Mouse (Mus musculus) MEL (cell line): ENCODE measurements around the gene Lrrc25. TPM values are rescaled to one million over a fixed set of nuclear protein-coding genes. Genes with fewer than 3 reads are reported as not detected.

ENCODE experiments used
- DNase-seq: peaks from one replicate; pipeline ENCODE4 v3.0.0; 2011; ENCODE audit warnings: low read depth, low spot score
- H3K27ac ChIP-seq: 2 replicates; pipeline ENCODE4 v1.5.1; 2012; ENCODE audit warnings: low read depth, mild to moderate bottlenecking, control low read depth, low read length, moderate library complexity; ENCODE audit not compliant: control insufficient read depth
- H3K27me3 ChIP-seq, 2 experiments: fragments of 150-350 bp in 1 of 2; sonication (generic) in 1 of 2; 2 replicates each; pipeline ENCODE4 v1.6.1; 2012; ENCODE audit warnings: low read length in 2 of 2, mild to moderate bottlenecking in 2 of 2, improper control_type of control experiment in 1 of 2, moderate library complexity in 1 of 2; ENCODE audit not compliant: insufficient read depth in 2 of 2, control insufficient read depth in 1 of 2
- H3K36me3 ChIP-seq, 2 experiments: 2 replicates each; pipeline ENCODE4 v1.6.1; 2012 to 2014; ENCODE audit warnings: low read length in 2 of 2, improper control_type of control experiment in 1 of 2, inconsistent platforms in 1 of 2, mild to moderate bottlenecking in 1 of 2; ENCODE audit not compliant: insufficient read depth in 2 of 2, control insufficient read depth in 1 of 2
- H3K4me1 ChIP-seq, 2 experiments: fragments of 150-350 bp in 1 of 2; sonication (generic) in 1 of 2; 2 replicates each; pipeline ENCODE4 v1.6.1; 2012; ENCODE audit warnings: low read length in 2 of 2, improper control_type of control experiment in 1 of 2, mild to moderate bottlenecking in 1 of 2; ENCODE audit not compliant: insufficient read depth in 2 of 2, control insufficient read depth in 1 of 2
- H3K4me3 ChIP-seq, 2 experiments: fragments of 150-350 bp in 1 of 2; sonication (generic) in 1 of 2; 2 replicates each; pipeline ENCODE4 v1.5.1; 2012; ENCODE audit warnings: low read depth in 2 of 2, low read length in 2 of 2, mild to moderate bottlenecking in 2 of 2, moderate library complexity in 2 of 2, control low read depth in 1 of 2, improper control_type of control experiment in 1 of 2; ENCODE audit not compliant: control insufficient read depth in 1 of 2, insufficient read depth in 1 of 2
- H3K79me2 ChIP-seq: 2 replicates; pipeline ENCODE4 v1.6.1; 2012; ENCODE audit warnings: mild to moderate bottlenecking, low read length, moderate library complexity; ENCODE audit not compliant: control insufficient read depth, poor library complexity, insufficient read depth
- H3K9ac ChIP-seq: 2 replicates; pipeline ENCODE4 v1.6.1; 2012; ENCODE audit warnings: low read depth, mild to moderate bottlenecking, control low read depth, low read length, moderate library complexity; ENCODE audit not compliant: control insufficient read depth, poor library complexity, severe bottlenecking
- H3K9me3 ChIP-seq: fragments of 150-350 bp; sonication (generic); replicated peaks from 2 replicates; pipeline ENCODE4 v1.6.1; 2012; ENCODE audit warnings: mild to moderate bottlenecking, low read length, improper control_type of control experiment, moderate library complexity; ENCODE audit not compliant: insufficient read depth
- BHLHE40 ChIP-seq: IDR thresholded peaks from 2 replicates; pipeline ENCODE4 v1.6.1; 2012; ENCODE audit warnings: low read depth, mild to moderate bottlenecking, inconsistent platforms, low read length, improper control_type of control experiment, borderline replicate concordance
- CHD2 ChIP-seq: IDR thresholded peaks from 2 replicates; pipeline ENCODE4 v1.6.1; 2011; ENCODE audit warnings: low read length, improper control_type of control experiment
- CTCF ChIP-seq, 3 experiments: IDR thresholded peaks in 2 of 3; conservative IDR thresholded peaks in 1 of 3; 2 replicates each; pipeline ENCODE4 v1.5.1; 2011 to 2012; ENCODE audit warnings: low read length in 3 of 3, low read depth in 2 of 3, mild to moderate bottlenecking in 2 of 3, improper control_type of control experiment in 1 of 3, inconsistent platforms in 1 of 3, mixed read lengths in 1 of 3, moderate library complexity in 1 of 3; ENCODE audit not compliant: control insufficient read depth in 1 of 3, insufficient read depth in 1 of 3, poor library complexity in 1 of 3, severe bottlenecking in 1 of 3
- ELF1 ChIP-seq: IDR thresholded peaks from 2 replicates; pipeline ENCODE4 v1.6.1; 2014; ENCODE audit warnings: low read depth, mild to moderate bottlenecking, inconsistent platforms, low read length, improper control_type of control experiment, moderate library complexity
- EP300 ChIP-seq, 2 experiments: IDR thresholded peaks; 2 replicates each; pipeline ENCODE4 v1.6.1; 2011; ENCODE audit warnings: improper control_type of control experiment in 2 of 2, low read length in 2 of 2, low read depth in 1 of 2, mild to moderate bottlenecking in 1 of 2
- ETS1 ChIP-seq: IDR thresholded peaks from 2 replicates; pipeline ENCODE4 v1.6.1; 2012; ENCODE audit warnings: low read depth, mild to moderate bottlenecking, inconsistent platforms, low read length, improper control_type of control experiment, moderate library complexity
- GABPA ChIP-seq: IDR thresholded peaks from 2 replicates; pipeline ENCODE4 v1.6.1; 2012; ENCODE audit warnings: low read depth, mild to moderate bottlenecking, inconsistent platforms, low read length, improper control_type of control experiment, moderate library complexity
- GATA1 ChIP-seq: IDR thresholded peaks from 2 replicates; pipeline ENCODE4 v1.6.1; 2011; ENCODE audit warnings: low read depth, low read length, improper control_type of control experiment
- HCFC1 ChIP-seq: IDR thresholded peaks from 2 replicates; pipeline ENCODE4 v1.6.1; 2012; ENCODE audit warnings: low read depth, mild to moderate bottlenecking, inconsistent platforms, low read length, improper control_type of control experiment, moderate library complexity
- KAT2A ChIP-seq: conservative IDR thresholded peaks from 2 replicates; pipeline ENCODE4 v1.6.1; 2012; ENCODE audit warnings: low read depth, low read length, improper control_type of control experiment, inconsistent platforms
- MAX ChIP-seq: IDR thresholded peaks from 2 replicates; pipeline ENCODE4 v1.6.1; 2011; ENCODE audit warnings: low read length, improper control_type of control experiment
- MAZ ChIP-seq: IDR thresholded peaks from 2 replicates; pipeline ENCODE4 v1.6.1; 2012; ENCODE audit warnings: low read depth, mild to moderate bottlenecking, inconsistent platforms, low read length, improper control_type of control experiment
- MYC ChIP-seq: IDR thresholded peaks from 2 replicates; pipeline ENCODE4 v1.6.1; 2011; ENCODE audit warnings: low read depth, mild to moderate bottlenecking, low read length, improper control_type of control experiment, moderate library complexity
- NRF1 ChIP-seq: IDR thresholded peaks from 2 replicates; pipeline ENCODE4 v1.6.1; 2014; ENCODE audit warnings: low read depth, mild to moderate bottlenecking, inconsistent platforms, low read length, improper control_type of control experiment, moderate library complexity; ENCODE audit not compliant: poor library complexity, insufficient read depth, severe bottlenecking
- POLR2AphosphoS2 ChIP-seq: IDR thresholded peaks from 2 replicates; pipeline ENCODE4 v1.6.1; 2011; ENCODE audit warnings: low read length, improper control_type of control experiment
- RCOR1 ChIP-seq: IDR thresholded peaks from 2 replicates; pipeline ENCODE4 v1.6.1; 2012; ENCODE audit warnings: low read depth, mild to moderate bottlenecking, inconsistent platforms, low read length, improper control_type of control experiment
- SMC3 ChIP-seq: IDR thresholded peaks from 2 replicates; pipeline ENCODE4 v1.6.1; 2011; ENCODE audit warnings: low read depth, low read length, improper control_type of control experiment
- TAL1 ChIP-seq: IDR thresholded peaks from 2 replicates; pipeline ENCODE4 v1.6.1; 2012; ENCODE audit warnings: mild to moderate bottlenecking, inconsistent platforms, low read length, moderate library complexity, mixed read lengths
- TCF12 ChIP-seq: IDR thresholded peaks from 2 replicates; pipeline ENCODE4 v1.6.1; 2014; ENCODE audit warnings: low read depth, mild to moderate bottlenecking, inconsistent platforms, low read length, improper control_type of control experiment, moderate library complexity
- ZKSCAN1 ChIP-seq: IDR thresholded peaks from 2 replicates; pipeline ENCODE4 v1.6.1; 2012; ENCODE audit warnings: low read depth, mild to moderate bottlenecking, inconsistent platforms, low read length, improper control_type of control experiment, moderate library complexity
- ZMIZ1 ChIP-seq: IDR thresholded peaks from 2 replicates; pipeline ENCODE4 v1.6.1; 2012; ENCODE audit warnings: low read depth, mild to moderate bottlenecking, inconsistent platforms, low read length, improper control_type of control experiment, moderate library complexity
- polyA plus RNA-seq, 2 experiments: library from polyadenylated mRNA; stranded (reverse) in 1 of 2; unstranded in 1 of 2; fragments of >175 nt in 1 of 2; fragments of >200 nt in 1 of 2; gene quantifications; 2 replicates each; pipeline versions ENCODE4 v1.2.1 to v1.2.4; 2012; ENCODE audit warnings: low replicate concordance in 2 of 2, low read depth in 1 of 2; ENCODE audit not compliant: insufficient read length in 2 of 2, insufficient read depth in 1 of 2, missing spikeins in 1 of 2
- total RNA-seq: library from RNA; depleted of rRNA; stranded (reverse); fragments of 300-350 nt; gene quantifications from 2 replicates; pipeline ENCODE4 v1.2.3, GENCODE M21; 2012

The Lrrc25 gene
- total and polyA plus RNA-seq, 3 experiments: 0.39 to 1.1 TPM; not detected in 1

DNA sequence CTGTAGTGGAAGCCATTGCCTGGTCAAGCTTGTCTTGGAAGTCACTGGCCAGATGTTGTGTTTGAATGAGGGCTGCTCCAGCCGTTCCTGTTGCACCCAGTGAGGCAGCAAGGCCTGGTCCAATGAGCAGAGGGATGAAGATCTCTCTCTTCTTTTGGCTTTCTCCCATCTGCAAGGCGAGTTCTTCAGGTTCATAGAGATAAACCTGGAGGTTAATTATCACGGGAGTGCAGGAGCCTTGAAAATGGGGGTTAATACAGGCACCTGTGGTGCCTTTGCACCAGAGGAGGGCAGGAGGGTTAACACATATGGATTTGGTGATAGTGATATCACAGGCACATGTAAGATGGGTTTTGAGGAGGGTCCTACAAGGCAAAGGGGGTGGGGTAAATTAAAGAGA, 6.3 kb downstream of the Lrrc25 start:
- H3K27me3 ChIP-seq: no peaks in the 10 kb centered on the region
- DNase-seq: peak; percentile 60

DNA sequence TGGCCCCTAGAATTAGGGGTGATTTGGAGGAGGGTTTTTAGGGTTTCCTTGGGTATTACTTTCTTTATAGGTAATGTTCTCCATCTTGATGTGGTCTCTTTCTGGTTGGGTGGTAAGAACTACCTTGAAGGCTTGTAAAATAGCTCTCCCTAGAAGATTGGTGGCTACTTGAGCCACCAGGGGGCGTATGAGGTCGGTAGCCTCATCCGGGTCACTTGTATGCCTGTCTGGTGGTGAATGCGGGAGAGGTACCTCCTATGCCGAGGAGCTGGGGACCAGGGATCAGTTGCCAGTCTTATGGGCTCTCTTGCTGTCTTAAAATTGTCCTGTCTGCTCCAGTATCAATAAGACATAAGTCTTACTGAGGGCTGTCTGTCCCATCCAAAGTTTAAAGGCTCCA, 9.1 kb downstream of the Lrrc25 start:
- Histone ChIP-seq H3K27ac (no peak overlapping the region), H3K79me2 (no peaks in the 10 kb centered on the region; the same call in 1 of the 2 replicates), H3K36me3 (peaks cover 0 to 6% of the 10 kb centered on the region in 2 experiments; a peak in 2 of 4 replicates), H3K27me3 (no peaks in the 10 kb centered on the region), H3K9ac (no peak overlapping the region), H3K4me1 (peaks cover 7 to 23% of the 10 kb centered on the region in 2 experiments; a peak in 3 of 4 replicates)
- DNase-seq: peak; percentile 63
- TF ChIP-seq MAX (no peak), MYC (no peak), SMC3 (peak; percentile 18), CHD2 (no peak), GABPA (no peak), CTCF (IDR thresholded peaks at IDR 0.05 in 2 of 3, conservative IDR thresholded peaks at IDR 0.05 in 1 of 3; ENCODE audit: control insufficient read depth in 1 of 3, insufficient read depth in 1 of 3, low read depth in 2 of 3, low read length in 3 of 3, poor library complexity in 1 of 3, severe bottlenecking in 1 of 3) (peak; percentile 33 to 39 (median 37); a peak in 4 of 6 replicates), KAT2A (no peak), BHLHE40 (no peak), ZMIZ1 (no peak), TCF12 (no peak), ETS1 (no peak), ELF1 (no peak), HCFC1 (no peak), POLR2AphosphoS2 (no peak)
- TF ChIP-seq, all 39 proteins: peak for 2
- Histone ChIP-seq H3K9me3 (no peaks in the 10 kb centered on the region), H3K4me3 (no peak overlapping the region)

More for the DNA sequence above, 6.3 kb downstream of the Lrrc25 start:
- Histone ChIP-seq H3K36me3 (peaks cover 0 to 13% of the 10 kb centered on the region in 2 experiments; a peak in 2 of 4 replicates), H3K9me3 (no peaks in the 10 kb centered on the region), H3K79me2 (no peaks in the 10 kb centered on the region), H3K4me3 (no peak overlapping the region), H3K4me1 (peaks cover 7 to 37% of the 10 kb centered on the region in 2 experiments), H3K27ac (no peak overlapping the region), H3K9ac (no peak overlapping the region)
- TF ChIP-seq CTCF (IDR thresholded peaks at IDR 0.05 in 2 of 3, conservative IDR thresholded peaks at IDR 0.05 in 1 of 3; ENCODE audit: control insufficient read depth in 1 of 3, insufficient read depth in 1 of 3, low read depth in 2 of 3, low read length in 3 of 3, poor library complexity in 1 of 3, severe bottlenecking in 1 of 3) (no peak), ZKSCAN1 (0 out of 2 replicates have a peak, but pooled peaks have one; percentile 9), KAT2A (no peak), MAZ (0 out of 2 replicates have a peak, but pooled peaks have one; percentile 42), EP300 (IDR thresholded peaks at IDR 0.05; ENCODE audit: low read depth in 1 of 2, low read length in 2 of 2) (peak; percentile 30 to 84), BHLHE40 (peak; percentile 61; the same call in 1 of the 2 replicates), NRF1 (no peak), ETS1 (peak; percentile 80), TAL1 (peak; percentile 75), RCOR1 (peak; percentile 20; the same call in 1 of the 2 replicates), TCF12 (peak; percentile 96), GATA1 (peak; percentile 70)
